Mouse (Mus musculus) inflammation-experienced regulatory T-cells (primary cell): ENCODE data around the gene Krt71. TPM values are rescaled to one million over a fixed set of nuclear protein-coding genes. Genes with fewer than 3 reads are reported as not detected.

Source experiments
- polyA plus RNA-seq, 2 experiments: library from polyadenylated mRNA; unstranded; fragments of 100-300 nt; shearing (Covaris generic); gene quantifications; one replicate each; pipeline ENCODE4 v1.2.1; 2017

The Krt71 gene
- polyA plus RNA-seq: under 1 TPM in 1 of 2 experiments, not detected in 1; 0.23 TPM

GRCm38 (mm10) chr15:101742711-101743110 is at the start of gene Krt71:
Krt71 (minus strand) TSS chr15:101743109.

DNA sequence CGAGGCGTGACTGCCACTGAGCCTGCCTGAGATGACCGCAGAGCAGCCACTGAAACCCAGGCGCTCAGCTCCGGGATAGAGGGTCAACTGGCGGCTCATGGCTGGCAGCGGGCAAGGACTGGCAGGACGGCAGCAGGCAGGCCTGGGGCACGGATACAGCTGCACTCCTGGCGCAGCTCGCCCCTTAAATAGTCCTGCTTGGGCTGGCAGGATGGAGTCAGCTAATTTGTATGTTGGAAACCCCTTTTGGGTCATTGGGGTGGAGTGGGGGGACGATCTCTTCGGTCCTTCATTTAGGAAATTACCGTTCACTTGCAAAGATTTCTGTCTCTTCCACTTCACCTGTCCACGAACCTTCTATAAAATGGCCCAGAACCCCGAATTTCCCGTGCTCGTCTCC is 43.5 kb upstream of the Krt71 start, which contains the start of gene Krt72:
Gene Krt72, minus strand, starts transcription at position 101 of the 400 bp plus-strand sequence.

DNA sequence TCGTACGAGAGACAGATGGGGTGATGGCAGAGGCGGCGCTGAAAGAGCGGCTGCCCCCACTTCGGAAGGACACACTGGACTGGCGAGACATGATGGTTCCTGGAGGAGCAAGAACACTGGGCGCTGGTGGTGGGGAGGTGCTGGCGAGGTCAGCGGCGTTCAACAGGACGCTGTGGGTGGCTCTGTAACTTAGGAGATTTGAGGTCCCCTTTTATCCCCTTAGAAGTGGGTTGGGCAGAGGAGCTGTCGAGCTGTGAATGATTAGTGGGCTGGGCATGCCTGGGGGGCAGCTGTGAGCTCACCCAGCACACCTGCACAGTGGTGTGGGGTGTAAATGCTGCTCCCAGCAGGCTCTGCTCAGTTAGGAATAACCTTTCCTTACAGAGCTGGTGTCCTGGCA is 30.2 kb downstream of the Krt71 start, which contains the start of gene Krt5:
Gene Krt5, minus strand, starts transcription at position 179 of the 400 bp plus-strand sequence.

GRCm38 (mm10) chr15:101694207-101694606 is 48.7 kb downstream of the Krt71 start, which contains the start of gene Krt6a:
Krt6a (minus strand) TSS chr15:101694307.

Other genes starting within 250 kb of the Krt71 start
- not detected for gene Gm49425, start 225.8 kb downstream of the Krt71 start, polyA plus RNA-seq
- gene Krt84, start 210.3 kb downstream of the Krt71 start, polyA plus RNA-seq: 1 to 10 TPM in 1 of 2 experiments, under 1 TPM in 1; 0.10 to 1.6 TPM
- not detected for gene Krt82, start 192.4 kb downstream of the Krt71 start, polyA plus RNA-seq
- gene Krt90, start 180.2 kb downstream of the Krt71 start, polyA plus RNA-seq: under 1 TPM in 1 of 2 experiments, not detected in 1; 0.15 TPM
- gene Krt75, start 169.2 kb downstream of the Krt71 start, polyA plus RNA-seq: 1 to 10 TPM in 1 of 2 experiments, under 1 TPM in 1; 0.14 to 1.3 TPM
- gene Gm5414, start 114.9 kb downstream of the Krt71 start, polyA plus RNA-seq: under 1 TPM in 1 of 2 experiments, not detected in 1; 0.10 TPM
- gene Gm5478, start 95.7 kb downstream of the Krt71 start, polyA plus RNA-seq: not detected
- gene Krt6b, start 62.8 kb downstream of the Krt71 start, polyA plus RNA-seq: not detected
- gene Krt6a, start 48.8 kb downstream of the Krt71 start, polyA plus RNA-seq: under 1 TPM in 1 of 2 experiments, not detected in 1; 0.16 TPM
- under 1 TPM in 1 of 2 experiments, not detected in 1; 0.07 TPM for gene Krt5, start 30.2 kb downstream of the Krt71 start, polyA plus RNA-seq
- under 1 TPM; 0.08 to 0.43 TPM for gene Krt72, start 43.4 kb upstream of the Krt71 start, polyA plus RNA-seq
- under 1 TPM; 0.12 to 0.18 TPM for gene Krt73, start 59.2 kb upstream of the Krt71 start, polyA plus RNA-seq
- gene Krt2, start 75.1 kb upstream of the Krt71 start, polyA plus RNA-seq: under 1 TPM; 0.06 to 0.92 TPM
- under 1 TPM; 0.12 to 0.22 TPM for gene Krt1, start 107.7 kb upstream of the Krt71 start, polyA plus RNA-seq
- not detected for gene Krt77, start 126.6 kb upstream of the Krt71 start, polyA plus RNA-seq
- under 1 TPM in 1 of 2 experiments, not detected in 1; 0.61 TPM for gene Krt76, start 149.8 kb upstream of the Krt71 start, polyA plus RNA-seq
- under 1 TPM; 0.07 to 0.56 TPM for gene Krt4, start 181.6 kb upstream of the Krt71 start, polyA plus RNA-seq
- 1 to 10 TPM in 1 of 2 experiments, not detected in 1; 4.3 TPM for gene Krt79, start 197.2 kb upstream of the Krt71 start, polyA plus RNA-seq
- not detected for gene Krt78, start 211.2 kb upstream of the Krt71 start, polyA plus RNA-seq